Comparison of ENCODE assay signal across 10 mouse cellular contexts in genomic region chr15:27785280-27786001, GRCm38 (mm10).
DNase-seq lines count a peak whose midpoint lies in the region; ATAC-seq lines count a peak whose summit lies in the region.
"Had no signal": no experiment of that assay in that cellular context is flagged by ENCODE, and none has a peak within 500 bp of the region (broad histone marks: within the 10 kb centered on the region; RNA-seq: fewer than 3 reads in every experiment).

No protein-coding gene starts in this region.

- intact Hi-C loops in gastrocnemius, postnatal 14 days (cut with DNase I; ENCODE audit: low total_unique reads), result no loop called here

- H3K9me3 ChIP-seq in heart, embryonic 14.5 days (ENCODE audit: control insufficient read depth, low read length), result no peaks in the 10 kb centered on the region
- H3K9me3 ChIP-seq in kidney, embryonic 15.5 days (replicated peaks), result no peaks in the 10 kb centered on the region

- peak; percentile 57 for DNase-seq in gastrocnemius, postnatal 14 days
- no peak for DNase-seq in gastrocnemius, postnatal 25 days
- peak; percentile 51 to 69 for DNase-seq in adrenal gland, postnatal 36 days
- peak; percentile 72 for DNase-seq in lung, postnatal 14 days
- DNase-seq in thymus, postnatal 0 days (ENCODE audit: low spot score), result peak; percentile 22
- DNase-seq in Muller cell, postnatal 12 days (ENCODE audit: inconsistent ontology term), result no peak

- peak overlapping the region; percentile 81 for H3K9ac ChIP-seq in heart, embryonic 14.5 days (ENCODE audit: low read length)
- no peak overlapping the region for H3K9ac ChIP-seq in kidney, embryonic 15.5 days
- H3K9ac ChIP-seq: liver, embryonic 14.5 days had no signal

- peaks cover 68 to 98% of the 10 kb centered on the region in 2 experiments for H3K4me1 ChIP-seq in heart, embryonic 14.5 days (ENCODE audit: control insufficient read depth in 2 of 2, insufficient read depth in 2 of 2, low read length in 2 of 2)
- peaks cover 96% of the 10 kb centered on the region for H3K4me1 ChIP-seq in kidney, embryonic 15.5 days

- peak overlapping the region; percentile 70 for H3K4me2 ChIP-seq in heart, embryonic 14.5 days (ENCODE audit: low read length)
- H3K4me2 ChIP-seq in kidney, embryonic 15.5 days, result peak overlapping the region; percentile 53

- ATAC-seq in heart, embryonic 14.5 days (ENCODE audit: insufficient number of reproducible peaks, insufficient read depth, low FRiP score, low read depth), result peak; percentile 31; the same call in 1 of the 2 replicates
- peak; percentile 74 for ATAC-seq in kidney, embryonic 15.5 days (replicated peaks; ENCODE audit: low FRiP score)

- H3K27ac ChIP-seq in heart, embryonic 14.5 days (replicated peaks in 1 of 2; ENCODE audit: control insufficient read depth in 1 of 2, insufficient read depth in 1 of 2, low read depth in 2 of 2, low read length in 2 of 2), result peak overlapping the region; percentile 83 to 95
- H3K27ac ChIP-seq in kidney, embryonic 15.5 days, result peak overlapping the region; percentile 97
- H3K27ac ChIP-seq: liver, embryonic 14.5 days had no signal

- H3K36me3 ChIP-seq in heart, embryonic 14.5 days (ENCODE audit: control insufficient read depth, insufficient read depth, low read length), result no peaks in the 10 kb centered on the region
- peaks cover 5% of the 10 kb centered on the region; the same call in 1 of the 2 replicates for H3K36me3 ChIP-seq in kidney, embryonic 15.5 days

- H3K4me3 ChIP-seq in heart, embryonic 14.5 days (ENCODE audit: control insufficient read depth in 1 of 2, insufficient read depth in 1 of 2, low read depth in 1 of 2, low read length in 2 of 2), result peak overlapping the region in 1 of 2 experiments; percentile 10; a peak in 1 of 4 replicates
- H3K4me3 ChIP-seq in kidney, embryonic 15.5 days (replicated peaks), result peak overlapping the region; percentile 19

- no peaks in the 10 kb centered on the region for H3K27me3 ChIP-seq in heart, embryonic 14.5 days (ENCODE audit: control insufficient read depth, insufficient read depth, low read length)
- H3K27me3 ChIP-seq in kidney, embryonic 15.5 days, result no peaks in the 10 kb centered on the region
- H3K27me3 ChIP-seq: Patski had no signal

- 27% methylated on average over 12 of the region's 12 CpGs for WGBS in heart, embryonic 14.5 days
- 28% methylated on average over 12 of the region's 12 CpGs for WGBS in kidney, embryonic 15.5 days

Comparison
In these comparisons a context has a peak if more than half of its experiments do, and no peak if none do; other contexts are left out.
1. DNase-seq: peak in gastrocnemius, postnatal 14 days (single experiment), adrenal gland, postnatal 36 days (2 of 2), lung, postnatal 14 days (single experiment) and thymus, postnatal 0 days (single experiment); none in gastrocnemius, postnatal 25 days (single experiment) and Muller cell, postnatal 12 days (single experiment).